Mouse (Mus musculus) liver, adult 2 months (tissue): ENCODE results near the gene Preb.

Experiments
- CTCF ChIP-seq: fragments of 200-500 bp; IDR thresholded peaks from 2 replicates; pipeline ENCODE4 v1.5.1; 2011; ENCODE audit warnings: low read depth, low read length, control low read depth
- POLR2A ChIP-seq: fragments of 200-500 bp; IDR thresholded peaks from 2 replicates; pipeline ENCODE4 v1.6.1; 2011; ENCODE audit warnings: low read length, control low read depth; ENCODE audit not compliant: insufficient read depth; ENCODE audit errors: extremely low read depth

GRCm38 (mm10) chr5:30944344-30944743 is 15.8 kb downstream of the Preb start:
- TF ChIP-seq CTCF (no peak), POLR2A (no peak)
